Mouse (Mus musculus) large intestine, adult 2 months (tissue): Measurements from ENCODE around the gene Lrr1. TPM values are rescaled to one million over a fixed set of nuclear protein-coding genes. Genes with fewer than 3 reads are reported as not detected.
A peak's percentile ranks its signal among the peaks of the same experiment; 100 is the strongest.

Source experiments
- DNase-seq: peaks from one replicate; pipeline ENCODE4 v3.0.0-alpha.2; 2012; ENCODE audit warnings: low read depth, low spot score
- WGBS: fragments of 180-500 bp; shearing (Covaris S2); methylation state at CpG from one replicate; pipeline ENCODE4 v1.1.7; 2018; 5-methylcytosine and 5-hydroxymethylcytosine counted together
- polyA plus RNA-seq: library from polyadenylated mRNA; depleted of rRNA; stranded (reverse); fragments of >200 nt; gene quantifications from 2 replicates; pipeline ENCODE4 v1.2.3, GENCODE M21; 2012

The Lrr1 gene
- polyA plus RNA-seq, 1 experiment = 3.0 TPM

GRCm38 (mm10) chr12:69196444-69197377 is 28.1 kb downstream of the Lrr1 start, which contains the start of gene Gm49383:
Gene Gm49383, minus strand, starts transcription at chr12:69197104.
- WGBS = under 1% methylated on average over 75 of the region's 75 CpGs
- DNase-seq = no peak

- DNase-seq = no peak
- under 1% methylated on average over 94 of the region's 94 CpGs for WGBS
Observed at GRCm38 (mm10) chr12:69197378-69198163, 29.0 kb downstream of the Lrr1 start.

- no peak for DNase-seq
- under 1% methylated on average over 18 of the region's 18 CpGs for WGBS
Observed at GRCm38 (mm10) chr12:69198164-69198535, 29.5 kb downstream of the Lrr1 start, which contains the start of gene Dnaaf2. Gene Dnaaf2, minus strand, starts transcription at chr12:69198429.

GRCm38 (mm10) chr12:69198985-69199384 is 30.4 kb downstream of the Lrr1 start:
- peak; percentile 58 for DNase-seq

- no peak for DNase-seq
- WGBS = 80% methylated on average over 16 of the region's 16 CpGs
Observed at GRCm38 (mm10) chr12:69204052-69204833, 35.6 kb downstream of the Lrr1 start, which contains the start of gene Gm49384. Gene Gm49384, minus strand, starts transcription at chr12:69204267.

GRCm38 (mm10) chr12:69207396-69207795 is 38.8 kb downstream of the Lrr1 start:
- no peak for DNase-seq
- WGBS = 94% methylated on average over 8 of the region's 8 CpGs

GRCm38 (mm10) chr12:69207926-69208325 is 39.3 kb downstream of the Lrr1 start:
- DNase-seq = no peak
- WGBS = 94% methylated on average over 7 of the region's 7 CpGs

- DNase-seq = no peak
- WGBS = 94% methylated on average over 2 of the region's 2 CpGs
Observed at GRCm38 (mm10) chr12:69208520-69208919, 39.9 kb downstream of the Lrr1 start.

GRCm38 (mm10) chr12:69210056-69210979 is 41.7 kb downstream of the Lrr1 start:
- 93% methylated on average over 18 of the region's 18 CpGs for WGBS
- no peak for DNase-seq

GRCm38 (mm10) chr12:69211057-69211456 is 42.4 kb downstream of the Lrr1 start:
- DNase-seq = no peak
- 72% methylated on average over 5 of the region's 5 CpGs for WGBS

GRCm38 (mm10) chr12:69213186-69213777 is 44.7 kb downstream of the Lrr1 start:
- 90% methylated on average over 13 of the region's 13 CpGs for WGBS
- no peak for DNase-seq

GRCm38 (mm10) chr12:69214393-69214792 is 45.8 kb downstream of the Lrr1 start:
- 87% methylated on average over 7 of the region's 7 CpGs for WGBS
- DNase-seq = no peak

- 78% methylated on average over 3 of the region's 3 CpGs for WGBS
- DNase-seq = no peak
Observed at GRCm38 (mm10) chr12:69215000-69215785, 46.6 kb downstream of the Lrr1 start.

GRCm38 (mm10) chr12:69216587-69216986 is 48.0 kb downstream of the Lrr1 start:
- no peak for DNase-seq
- WGBS = 93% methylated on average over 7 of the region's 7 CpGs

- 87% methylated on average over 19 of the region's 19 CpGs for WGBS
- DNase-seq = no peak
Observed at GRCm38 (mm10) chr12:69220613-69221277, 52.1 kb downstream of the Lrr1 start.

- WGBS = under 1% methylated on average over 37 of the region's 37 CpGs
- peak; percentile 44 for DNase-seq
Observed at GRCm38 (mm10) chr12:69227776-69228466, 59.3 kb downstream of the Lrr1 start, which contains the start of gene Pole2. Gene Pole2, minus strand, starts transcription at chr12:69228195.
